Mouse (Mus musculus) liver, adult 2 months (tissue): ENCODE data around the gene Lurap1l. TPM values are rescaled to one million over a fixed set of nuclear protein-coding genes. Genes with fewer than 3 reads are reported as not detected.

Source experiments
- DNase-seq: peaks from one replicate; pipeline ENCODE4 v3.0.0-alpha.2; 2011; ENCODE audit warnings: low read depth, low spot score; ENCODE audit errors: extremely low read depth
- H3K27ac ChIP-seq: fragments of 200-500 bp; replicated peaks from 2 replicates; pipeline ENCODE4 v1.5.1; 2012; ENCODE audit warnings: low read depth, mild to moderate bottlenecking, control low read depth, inconsistent platforms, low read length; ENCODE audit not compliant: insufficient read depth
- H3K27me3 ChIP-seq: fragments of 200-500 bp; 2 replicates; pipeline ENCODE4 v1.6.1; 2012; ENCODE audit warnings: mild to moderate bottlenecking, moderate library complexity, low read length, inconsistent platforms; ENCODE audit not compliant: control insufficient read depth, insufficient read depth
- H3K36me3 ChIP-seq: fragments of 200-500 bp; 2 replicates; pipeline ENCODE4 v1.6.1; 2012; ENCODE audit warnings: low read length, inconsistent platforms; ENCODE audit not compliant: control insufficient read depth, insufficient read depth
- H3K4me1 ChIP-seq: fragments of 200-500 bp; 2 replicates; pipeline ENCODE4 v1.6.1; 2011; ENCODE audit warnings: low read length; ENCODE audit not compliant: control insufficient read depth, insufficient read depth
- H3K4me3 ChIP-seq: fragments of 200-500 bp; 2 replicates; pipeline ENCODE4 v1.5.1; 2011; ENCODE audit warnings: low read depth, mild to moderate bottlenecking, control low read depth, low read length, moderate library complexity; ENCODE audit not compliant: insufficient read depth
- H3K79me2 ChIP-seq: fragments of 200-500 bp; 2 replicates; pipeline ENCODE4 v1.6.1; 2012; ENCODE audit warnings: inconsistent platforms, mild to moderate bottlenecking, low read length, moderate library complexity; ENCODE audit not compliant: control insufficient read depth, insufficient read depth
- H3K9ac ChIP-seq: fragments of 200-500 bp; 2 replicates; pipeline ENCODE4 v1.6.1; 2012; ENCODE audit warnings: low read depth, mild to moderate bottlenecking, control low read depth, inconsistent platforms, low read length
- CTCF ChIP-seq: fragments of 200-500 bp; IDR thresholded peaks from 2 replicates; pipeline ENCODE4 v1.5.1; 2011; ENCODE audit warnings: low read depth, low read length, control low read depth
- POLR2A ChIP-seq: fragments of 200-500 bp; IDR thresholded peaks from 2 replicates; pipeline ENCODE4 v1.6.1; 2011; ENCODE audit warnings: low read length, control low read depth; ENCODE audit not compliant: insufficient read depth; ENCODE audit errors: extremely low read depth
- whole genome bisulfite sequencing: fragments of 180-500 bp; shearing (Covaris S2); methylation state at CpG from one replicate; pipeline ENCODE4 v1.1.7; 2018; 5-methylcytosine and 5-hydroxymethylcytosine counted together
- polyA plus RNA-seq: library from polyadenylated mRNA; depleted of rRNA; stranded (reverse); fragments of >200 nt; gene quantifications from 2 replicates; pipeline ENCODE4 v1.2.3, GENCODE M21; 2012; rRNA removed
- total RNA-seq: library from RNA; depleted of rRNA; stranded (reverse); fragments of >200 nt; gene quantifications from 2 replicates; pipeline ENCODE4 v1.2.3, GENCODE M21; 2014; rRNA removed

Lurap1l gene
- total and polyA plus RNA-seq, 2 experiments = 15.3 to 43.5 TPM

- Histone ChIP-seq H3K36me3 (no peaks in the 10 kb centered on the region), H3K27ac (no peak overlapping the region), H3K4me3 (no peak overlapping the region), H3K4me1 (no peaks in the 10 kb centered on the region), H3K27me3 (no peaks in the 10 kb centered on the region), H3K9ac (no peak overlapping the region), H3K79me2 (no peaks in the 10 kb centered on the region)
- TF ChIP-seq CTCF (no peak), POLR2A (no peak)
- no peak for DNase-seq
- WGBS = 86% methylated on average over 1 of the region's 1 CpGs
Measured at GRCm38 (mm10) chr4:80990819-80991218, 80.4 kb downstream of the Lurap1l start.

DNA sequence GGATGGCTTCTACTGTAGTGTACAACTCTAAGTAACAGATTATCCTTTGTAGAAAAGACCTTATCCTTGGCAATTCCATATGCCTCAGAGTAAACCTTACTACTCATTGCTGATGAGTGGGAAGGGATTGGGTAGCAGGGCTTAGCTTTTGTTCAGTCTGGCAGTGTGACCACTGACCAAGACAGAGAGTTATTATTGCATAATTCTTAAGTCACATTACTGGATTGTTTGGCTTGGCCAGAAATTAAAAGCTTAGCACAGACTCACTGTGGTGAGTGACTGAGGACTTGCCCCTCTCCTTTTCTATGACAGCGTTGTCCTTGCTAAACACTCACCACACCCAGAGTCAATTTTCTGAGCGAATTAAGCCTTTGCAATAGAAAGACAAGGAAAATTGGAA, 93.1 kb downstream of the Lurap1l start:
- Histone ChIP-seq H3K4me1 (no peaks in the 10 kb centered on the region), H3K27ac (no peak overlapping the region), H3K27me3 (no peaks in the 10 kb centered on the region), H3K79me2 (no peaks in the 10 kb centered on the region), H3K4me3 (no peak overlapping the region), H3K9ac (no peak overlapping the region), H3K36me3 (no peaks in the 10 kb centered on the region)
- TF ChIP-seq CTCF (no peak), POLR2A (no peak)
- WGBS = 45% methylated on average over 2 of the region's 2 CpGs
- peak; percentile 47 for DNase-seq

Other genes with a start within 250 kb of the Lurap1l start
- not detected in 2 replicates for gene Tyrp1, start 76.5 kb upstream of the Lurap1l start, total RNA-seq
- gene Tyrp1, start 76.5 kb upstream of the Lurap1l start, polyA plus RNA-seq = not detected in 2 replicates